Mouse (Mus musculus) activated CD4-positive, CD25-positive, alpha-beta regulatory T cell (primary cell): Measurements from ENCODE around the gene Ccr7. TPM values are rescaled to one million over a fixed set of nuclear protein-coding genes. Genes with fewer than 3 reads are reported as not detected.

Experiments used
- polyA plus RNA-seq, 2 experiments: library from polyadenylated mRNA; unstranded; fragments of 100-300 nt; shearing (Covaris generic); gene quantifications; one replicate each; pipeline ENCODE4 v1.2.1; 2017

Gene Ccr7
- 100 to 1,000 TPM; 268 to 861 TPM for polyA plus RNA-seq

DNA sequence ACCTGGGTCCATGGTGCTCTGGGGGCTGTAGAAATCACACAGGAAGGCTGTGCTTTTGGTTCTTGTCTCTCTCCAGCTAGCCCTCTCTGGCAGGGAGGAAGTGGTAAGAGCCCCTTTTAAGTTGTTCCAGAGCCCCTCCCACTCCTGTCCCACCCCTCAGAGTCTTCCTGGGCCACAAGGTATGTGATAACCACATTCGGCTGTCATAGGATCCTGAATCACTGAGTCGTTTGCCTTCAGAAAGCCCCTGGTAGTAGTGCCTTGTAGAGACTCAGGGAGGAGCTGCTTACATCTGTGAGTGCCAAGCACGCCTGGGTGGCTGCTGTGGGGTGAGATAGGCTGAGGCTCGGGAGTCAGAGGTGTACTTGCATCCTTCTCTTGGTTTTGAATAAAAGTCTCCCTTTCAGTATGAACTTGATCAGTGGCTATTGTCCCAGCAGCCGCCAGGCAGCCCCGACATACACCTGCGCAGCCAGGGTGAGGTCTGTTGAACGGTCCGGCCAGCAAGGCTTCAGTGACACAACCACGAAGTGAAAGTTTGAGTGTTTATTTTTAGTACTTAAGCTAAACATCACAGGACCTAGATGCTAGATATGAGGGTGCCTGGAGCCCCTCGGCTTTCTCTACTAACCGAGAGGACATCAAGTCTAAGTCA is at the start of gene Ccr7:
Gene Ccr7 (minus strand): TSS at position 91 of the 655 bp plus-strand sequence.

Other genes starting within 250 kb of the Ccr7 start
- 10 to 100 TPM; 12.5 to 14.6 TPM for gene Cdc6, start 247.3 kb downstream of the Ccr7 start, polyA plus RNA-seq
- gene Rara, start 227.3 kb downstream of the Ccr7 start, polyA plus RNA-seq = 10 to 100 TPM; 42.7 to 74.8 TPM
- under 1 TPM; 0.36 to 0.64 TPM for gene Gjd3, start 172.1 kb downstream of the Ccr7 start, polyA plus RNA-seq
- gene Top2a, start 130.9 kb downstream of the Ccr7 start, polyA plus RNA-seq = 10 to 100 TPM; 49.4 to 51.6 TPM
- gene Igfbp4, start 113.8 kb downstream of the Ccr7 start, polyA plus RNA-seq = 100 to 1,000 TPM; 347 to 701 TPM
- 1 to 10 TPM in 1 of 2 experiments, under 1 TPM in 1; 0.55 to 1.3 TPM for gene Tns4, start 65.8 kb downstream of the Ccr7 start, polyA plus RNA-seq
- 100 to 1,000 TPM; 204 to 246 TPM for gene Smarce1, start 75.9 kb upstream of the Ccr7 start, polyA plus RNA-seq
- gene Krt222, start 89.0 kb upstream of the Ccr7 start, polyA plus RNA-seq = 1 to 10 TPM; 1.4 to 1.5 TPM
- gene Krt24, start 130.2 kb upstream of the Ccr7 start, polyA plus RNA-seq = under 1 TPM; 0.09 to 0.17 TPM
- gene Krt25, start 167.9 kb upstream of the Ccr7 start, polyA plus RNA-seq = under 1 TPM in 1 of 2 experiments, not detected in 1; 0.17 TPM
- under 1 TPM in 1 of 2 experiments, not detected in 1; 0.23 TPM for gene Krt26, start 182.9 kb upstream of the Ccr7 start, polyA plus RNA-seq
- not detected for gene Krt27, start 196.0 kb upstream of the Ccr7 start, polyA plus RNA-seq
- gene Krt28, start 219.8 kb upstream of the Ccr7 start, polyA plus RNA-seq = not detected
- 1 to 10 TPM; 8.0 to 9.9 TPM for gene Krt10, start 234.3 kb upstream of the Ccr7 start, polyA plus RNA-seq